Mouse (Mus musculus): ENCODE data around the gene Rnh1. TPM values are rescaled to one million over a fixed set of nuclear protein-coding genes. Genes with fewer than 3 reads are reported as not detected.
A peak's percentile ranks its signal among the peaks of the same experiment; 100 is the strongest.

The Rnh1 gene
- total and polyA plus RNA-seq, 2 experiments from 2014 or later, result 90.2 to 172 TPM

DNA sequence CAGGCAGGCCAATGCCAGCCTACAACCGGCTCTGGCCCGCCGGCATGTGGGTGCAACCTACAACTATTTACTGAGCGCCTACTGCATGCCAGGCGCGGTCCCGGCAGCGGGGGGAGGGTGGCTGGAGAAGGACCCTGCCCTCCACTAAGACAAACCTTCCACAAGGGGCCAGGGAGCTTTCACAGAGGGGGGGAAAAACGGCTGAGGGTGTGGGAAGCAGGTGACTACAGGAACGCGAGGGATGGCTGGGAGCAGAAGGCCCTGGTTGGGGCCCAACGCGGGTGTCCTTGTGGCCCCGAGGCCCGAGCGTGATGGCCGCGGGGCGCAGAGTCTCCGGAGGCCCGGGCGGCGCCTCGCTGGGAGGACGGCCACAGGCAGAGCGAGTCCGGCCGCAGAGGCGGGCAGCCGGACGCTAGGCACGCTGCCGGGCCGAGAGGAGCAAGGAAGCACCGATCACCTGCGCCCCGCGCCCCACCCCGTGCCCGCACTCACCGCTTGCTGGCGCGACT is 20.7 kb upstream of the Rnh1 start:
- ATAC-seq (ENCODE audit: insufficient read depth, low read depth) (no peak; the same call in 1 of the 2 replicates), DNase-seq (ENCODE audit: low spot score) (peak; percentile 31)
- peaks cover 34% of the 10 kb centered on the region for H3K36me3 ChIP-seq (replicated peaks; ENCODE audit: control insufficient read depth, insufficient read depth, low read length)
- H3K9me3 ChIP-seq (replicated peaks; ENCODE audit: control insufficient read depth, low read length), result no peaks in the 10 kb centered on the region
- no peak for TF ChIP-seq CTCF (IDR thresholded peaks at IDR 0.05; ENCODE audit: low read depth)
- TF ChIP-seq EP300 (IDR thresholded peaks at IDR 0.05; ENCODE audit: low read depth), result no peak
- no peaks in the 10 kb centered on the region for H3K27me3 ChIP-seq (ENCODE audit: control insufficient read depth, insufficient read depth, low read length)
- WGBS, result 0% methylated on average over 29 of the region's 43 CpGs
- peak overlapping the region; percentile 85 for H3K4me3 ChIP-seq (ENCODE audit: low read depth, low read length)
- H3K27ac ChIP-seq (ENCODE audit: low read depth), result peak overlapping the region; percentile 79
- peak overlapping the region; percentile 73 for H3K4me2 ChIP-seq (ENCODE audit: low read depth, low read length)
- H3K9ac ChIP-seq (replicated peaks; ENCODE audit: low read depth, low read length), result peak overlapping the region; percentile 81
- peaks cover 5% of the 10 kb centered on the region for H3K4me1 ChIP-seq (ENCODE audit: control insufficient read depth, insufficient read depth)

DNA sequence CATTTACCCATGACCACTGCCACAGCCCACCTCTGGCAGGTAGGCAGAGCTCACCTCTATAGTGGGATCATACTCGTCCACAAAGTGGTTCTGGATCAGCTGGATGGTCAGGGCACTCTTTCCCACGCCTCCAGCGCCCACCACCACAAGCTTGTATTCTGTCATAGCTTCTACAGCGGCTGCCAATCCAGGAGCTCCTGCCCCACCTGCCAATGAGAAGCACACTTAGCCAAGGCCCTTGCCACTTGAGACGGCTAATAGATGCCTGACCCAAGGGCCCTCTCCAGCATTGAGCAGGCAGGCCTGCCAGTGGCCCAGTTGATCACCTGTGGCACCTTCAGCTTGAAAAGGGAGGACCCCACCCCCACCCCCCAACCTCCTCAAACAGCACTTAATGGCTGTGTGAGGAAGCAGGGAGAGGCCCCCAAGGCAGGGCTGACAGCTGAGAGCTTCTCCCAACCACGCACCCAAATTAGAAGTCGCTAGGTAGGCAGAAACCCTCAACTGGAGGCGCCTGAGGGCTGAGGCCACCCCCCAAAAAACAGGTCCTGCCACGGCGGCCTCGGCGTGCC is 20.2 kb upstream of the Rnh1 start:
- no peaks in the 10 kb centered on the region for H3K9me3 ChIP-seq (replicated peaks; ENCODE audit: control insufficient read depth, low read length)
- peak overlapping the region; percentile 81 for H3K9ac ChIP-seq (replicated peaks; ENCODE audit: low read depth, low read length)
- peaks cover 5% of the 10 kb centered on the region for H3K4me1 ChIP-seq (ENCODE audit: control insufficient read depth, insufficient read depth)
- 28% methylated on average over 12 of the region's 12 CpGs for WGBS
- H3K27ac ChIP-seq (ENCODE audit: low read depth), result peak overlapping the region; percentile 79; the same call in 1 of the 2 replicates
- TF ChIP-seq CTCF (IDR thresholded peaks at IDR 0.05; ENCODE audit: low read depth) (no peak), EP300 (IDR thresholded peaks at IDR 0.05; ENCODE audit: low read depth) (no peak)
- DNase-seq (ENCODE audit: low spot score), result no peak
- ATAC-seq (ENCODE audit: insufficient read depth, low read depth), result no peak
- H3K27me3 ChIP-seq (ENCODE audit: control insufficient read depth, insufficient read depth, low read length), result no peaks in the 10 kb centered on the region
- H3K4me2 ChIP-seq (ENCODE audit: low read depth, low read length), result peak overlapping the region; percentile 73
- peaks cover 34% of the 10 kb centered on the region for H3K36me3 ChIP-seq (replicated peaks; ENCODE audit: control insufficient read depth, insufficient read depth, low read length)
- H3K4me3 ChIP-seq (ENCODE audit: low read depth, low read length), result peak overlapping the region; percentile 85

DNA sequence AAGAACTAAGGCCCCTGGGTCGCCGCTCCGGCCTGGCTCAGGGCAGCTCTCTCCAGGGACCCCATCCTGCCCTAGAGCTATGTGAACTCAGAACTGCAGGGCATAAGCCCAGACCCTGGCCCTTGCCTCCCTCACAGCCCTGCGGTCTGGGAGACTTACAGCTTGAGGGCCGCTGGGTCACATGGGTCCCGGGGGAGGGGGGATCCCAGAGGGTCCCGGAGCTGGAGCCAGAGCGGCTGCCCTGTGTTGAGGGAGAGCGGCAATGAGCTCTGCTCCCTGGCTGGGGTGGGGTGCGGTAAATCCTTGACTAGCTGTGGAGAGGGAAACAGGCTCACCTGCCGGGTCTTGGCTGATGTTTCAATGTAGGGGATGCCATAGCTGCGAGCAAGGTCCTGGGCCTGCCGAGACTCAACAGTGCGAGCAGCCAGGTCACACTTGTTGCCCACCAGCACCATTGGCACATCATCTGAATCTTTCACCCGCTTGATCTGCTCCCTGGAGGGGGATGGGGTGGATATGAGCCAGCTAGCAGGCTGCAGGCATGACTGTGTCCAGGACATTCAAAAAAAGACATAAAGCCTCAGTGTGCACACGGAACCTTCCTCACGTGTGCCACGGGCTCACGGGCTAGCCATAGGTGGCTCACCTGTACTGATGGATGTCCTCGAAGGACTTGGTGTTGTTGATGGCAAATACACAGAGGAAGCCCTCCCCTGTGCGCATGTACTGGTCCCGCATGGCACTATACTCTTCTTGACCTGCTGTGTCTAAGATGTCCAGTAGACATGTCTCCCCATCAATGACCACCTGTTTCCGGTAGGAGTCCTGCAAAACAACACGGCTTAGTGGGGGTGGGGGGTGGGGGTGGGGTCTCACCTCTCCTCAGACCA is 19.4 kb upstream of the Rnh1 start:
- peaks cover 5% of the 10 kb centered on the region for H3K4me1 ChIP-seq (ENCODE audit: control insufficient read depth, insufficient read depth)
- H3K36me3 ChIP-seq (replicated peaks; ENCODE audit: control insufficient read depth, insufficient read depth, low read length), result peaks cover 34% of the 10 kb centered on the region
- no peaks in the 10 kb centered on the region for H3K27me3 ChIP-seq (ENCODE audit: control insufficient read depth, insufficient read depth, low read length)
- TF ChIP-seq CTCF (IDR thresholded peaks at IDR 0.05; ENCODE audit: low read depth) (no peak), EP300 (IDR thresholded peaks at IDR 0.05; ENCODE audit: low read depth) (no peak)
- H3K4me3 ChIP-seq (ENCODE audit: low read depth, low read length), result no peak overlapping the region
- H3K9me3 ChIP-seq (replicated peaks; ENCODE audit: control insufficient read depth, low read length), result no peaks in the 10 kb centered on the region
- DNase-seq (ENCODE audit: low spot score) (no peak), ATAC-seq (ENCODE audit: insufficient read depth, low read depth) (no peak)
- H3K4me2 ChIP-seq (ENCODE audit: low read depth, low read length), result no peak overlapping the region; the same call in 1 of the 2 replicates
- no peak overlapping the region for H3K9ac ChIP-seq (replicated peaks; ENCODE audit: low read depth, low read length)
- 85% methylated on average over 24 of the region's 24 CpGs for WGBS
- H3K27ac ChIP-seq (ENCODE audit: low read depth), result no peak overlapping the region

DNA sequence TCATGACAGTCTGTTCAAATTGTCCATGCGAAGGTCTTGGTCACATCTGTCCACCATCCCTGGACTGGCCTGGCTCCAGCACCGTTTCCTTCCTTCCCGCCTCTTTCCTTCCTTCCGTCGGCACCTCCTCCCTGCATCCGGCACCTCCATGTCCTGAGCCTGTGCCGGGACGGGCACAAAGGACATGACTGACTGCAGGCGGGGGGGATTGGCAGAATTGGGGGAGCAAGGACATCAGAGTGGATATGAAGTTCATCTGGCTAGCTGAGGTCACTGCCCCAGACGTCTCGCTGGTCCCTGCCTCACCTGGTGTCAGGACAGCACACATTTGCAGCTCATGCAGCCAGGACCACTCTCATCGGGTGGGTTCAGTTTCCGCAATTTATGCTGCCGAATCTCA is 18.4 kb upstream of the Rnh1 start:
- Histone ChIP-seq H3K4me2 (ENCODE audit: low read depth, low read length) (no peak overlapping the region), H3K4me3 (ENCODE audit: low read depth, low read length) (no peak overlapping the region), H3K9ac (replicated peaks; ENCODE audit: low read depth, low read length) (no peak overlapping the region), H3K36me3 (replicated peaks; ENCODE audit: control insufficient read depth, insufficient read depth, low read length) (peaks cover 34% of the 10 kb centered on the region), H3K27me3 (ENCODE audit: control insufficient read depth, insufficient read depth, low read length) (no peaks in the 10 kb centered on the region), H3K4me1 (ENCODE audit: control insufficient read depth, insufficient read depth) (peaks cover 5% of the 10 kb centered on the region), H3K9me3 (replicated peaks; ENCODE audit: control insufficient read depth, low read length) (no peaks in the 10 kb centered on the region), H3K27ac (ENCODE audit: low read depth) (no peak overlapping the region)
- DNase-seq (ENCODE audit: low spot score), result no peak
- TF ChIP-seq CTCF (IDR thresholded peaks at IDR 0.05; ENCODE audit: low read depth) (no peak), EP300 (IDR thresholded peaks at IDR 0.05; ENCODE audit: low read depth) (no peak)
- 72% methylated on average over 14 of the region's 14 CpGs for WGBS
- ATAC-seq (ENCODE audit: insufficient read depth, low read depth), result no peak

DNA sequence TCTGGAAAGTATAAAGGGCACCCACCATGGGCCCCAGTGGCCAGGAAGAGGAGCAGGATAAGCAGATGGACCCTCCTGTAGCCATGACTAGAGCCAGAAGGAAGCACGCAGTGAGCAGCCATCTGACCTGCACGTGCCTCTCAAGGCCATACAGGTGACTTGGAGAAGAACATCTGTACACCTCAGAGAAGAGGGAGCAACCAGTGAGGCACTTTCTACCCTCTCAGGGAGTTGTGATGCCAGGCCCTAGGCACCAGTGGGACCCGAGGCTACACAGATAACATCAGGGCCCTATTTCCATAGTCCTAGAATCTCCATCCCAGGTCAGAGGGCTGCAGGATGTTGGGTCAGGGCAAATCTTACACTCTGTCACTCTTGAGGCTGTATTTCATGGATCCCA is 17.6 kb upstream of the Rnh1 start:
- no peak for TF ChIP-seq CTCF (IDR thresholded peaks at IDR 0.05; ENCODE audit: low read depth)
- TF ChIP-seq EP300 (IDR thresholded peaks at IDR 0.05; ENCODE audit: low read depth), result no peak
- Histone ChIP-seq H3K4me3 (ENCODE audit: low read depth, low read length) (no peak overlapping the region), H3K4me2 (ENCODE audit: low read depth, low read length) (no peak overlapping the region), H3K27me3 (ENCODE audit: control insufficient read depth, insufficient read depth, low read length) (no peaks in the 10 kb centered on the region), H3K9ac (replicated peaks; ENCODE audit: low read depth, low read length) (no peak overlapping the region), H3K36me3 (replicated peaks; ENCODE audit: control insufficient read depth, insufficient read depth, low read length) (peaks cover 34% of the 10 kb centered on the region), H3K4me1 (ENCODE audit: control insufficient read depth, insufficient read depth) (peaks cover 5% of the 10 kb centered on the region), H3K9me3 (replicated peaks; ENCODE audit: control insufficient read depth, low read length) (no peaks in the 10 kb centered on the region), H3K27ac (ENCODE audit: low read depth) (no peak overlapping the region)
- DNase-seq (ENCODE audit: low spot score) (no peak), ATAC-seq (ENCODE audit: insufficient read depth, low read depth) (no peak)
- WGBS, result 85% methylated on average over 3 of the region's 3 CpGs
